Mouse (Mus musculus) olfactory bulb, adult 2 months (tissue): ENCODE measurements around the gene Dag1. TPM values are rescaled to one million over a fixed set of nuclear protein-coding genes. Genes with fewer than 3 reads are reported as not detected.

Source experiments
- H3K27ac ChIP-seq: fragments of 200-500 bp; 2 replicates; pipeline ENCODE4 v1.5.1; 2012; ENCODE audit warnings: low read depth, low read length; ENCODE audit not compliant: insufficient read depth
- H3K4me1 ChIP-seq: fragments of 200-500 bp; 2 replicates; pipeline ENCODE4 v1.6.1; 2012; ENCODE audit warnings: low read length; ENCODE audit not compliant: control insufficient read depth, insufficient read depth
- H3K4me3 ChIP-seq: fragments of 200-500 bp; 2 replicates; pipeline ENCODE4 v1.5.1; 2012; ENCODE audit warnings: mild to moderate bottlenecking, low read depth, low read length, moderate library complexity; ENCODE audit not compliant: insufficient read depth
- CTCF ChIP-seq: fragments of 200-500 bp; IDR thresholded peaks from 2 replicates; pipeline ENCODE4 v1.5.1; 2012; ENCODE audit warnings: low read depth, mild to moderate bottlenecking, low read length, moderate library complexity; ENCODE audit not compliant: insufficient read depth
- POLR2A ChIP-seq: fragments of 200-500 bp; IDR thresholded peaks from 2 replicates; pipeline ENCODE4 v1.6.1; 2012; ENCODE audit warnings: mild to moderate bottlenecking, low read depth, low read length, moderate library complexity; ENCODE audit not compliant: insufficient read depth
- WGBS: fragments of 180-500 bp; shearing (Covaris S2); methylation state at CpG from one replicate; pipeline ENCODE4 v1.1.7; 2018; 5-methylcytosine and 5-hydroxymethylcytosine counted together
- polyA plus RNA-seq: library from polyadenylated mRNA; stranded (reverse); fragments of >200 nt; gene quantifications from 2 replicates; pipeline ENCODE4 v1.2.4, GENCODE M21; 2012; ENCODE audit warnings: low replicate concordance; ENCODE audit not compliant: missing spikeins, insufficient read depth, insufficient read length

Dag1 gene
- polyA plus RNA-seq, 1 experiment = not detected

GRCm38 (mm10) chr9:108244540-108244939, 19.2 kb downstream of the Dag1 start:
- Histone ChIP-seq H3K4me3 (no peak overlapping the region), H3K27ac (no peak overlapping the region), H3K4me1 (peaks cover 5% of the 10 kb centered on the region; the same call in 1 of the 2 replicates)
- TF ChIP-seq POLR2A = no peak
- TF ChIP-seq CTCF = no peak
- WGBS = 84% methylated on average over 3 of the region's 3 CpGs

- H3K4me1 ChIP-seq = peaks cover 5% of the 10 kb centered on the region; the same call in 1 of the 2 replicates
- 62% methylated on average over 5 of the region's 5 CpGs for WGBS
- no peak overlapping the region for H3K27ac ChIP-seq
- no peak overlapping the region for H3K4me3 ChIP-seq
- TF ChIP-seq CTCF = no peak
Observed at GRCm38 (mm10) chr9:108239951-108240350, 23.8 kb downstream of the Dag1 start.

GRCm38 (mm10) chr9:108238831-108239230, 24.9 kb downstream of the Dag1 start:
- 82% methylated on average over 3 of the region's 3 CpGs for WGBS
- Histone ChIP-seq H3K4me1 (peaks cover 5% of the 10 kb centered on the region; the same call in 1 of the 2 replicates), H3K27ac (no peak overlapping the region), H3K4me3 (no peak overlapping the region)
- no peak for TF ChIP-seq CTCF
- no peak for TF ChIP-seq POLR2A

GRCm38 (mm10) chr9:108238402-108238801, 25.4 kb downstream of the Dag1 start:
- 85% methylated on average over 2 of the region's 2 CpGs for WGBS
- no peak for TF ChIP-seq CTCF
- no peak for TF ChIP-seq POLR2A
- peaks cover 5% of the 10 kb centered on the region; the same call in 1 of the 2 replicates for H3K4me1 ChIP-seq
- H3K4me3 ChIP-seq = no peak overlapping the region
- no peak overlapping the region for H3K27ac ChIP-seq

- TF ChIP-seq POLR2A = no peak
- TF ChIP-seq CTCF = no peak
- no peak overlapping the region for H3K27ac ChIP-seq
- H3K4me1 ChIP-seq = peaks cover 5% of the 10 kb centered on the region; the same call in 1 of the 2 replicates
- no peak overlapping the region for H3K4me3 ChIP-seq
- 84% methylated on average over 2 of the region's 2 CpGs for whole genome bisulfite sequencing
Observed at GRCm38 (mm10) chr9:108234682-108235081, 29.1 kb downstream of the Dag1 start.

- TF ChIP-seq CTCF = no peak
- TF ChIP-seq POLR2A = no peak
Observed at GRCm38 (mm10) chr9:108232908-108233307, 30.9 kb downstream of the Dag1 start.

GRCm38 (mm10) chr9:108227911-108228649, 35.7 kb downstream of the Dag1 start:
- no peaks in the 10 kb centered on the region for H3K4me1 ChIP-seq
- no peak overlapping the region for H3K4me3 ChIP-seq
- no peak overlapping the region for H3K27ac ChIP-seq
- TF ChIP-seq CTCF (no peak), POLR2A (no peak)
- 53% methylated on average over 2 of the region's 2 CpGs for WGBS

More at GRCm38 (mm10) chr9:108232908-108233307, 30.9 kb downstream of the Dag1 start:
- WGBS = 94% methylated on average over 2 of the region's 2 CpGs
- H3K27ac ChIP-seq = no peak overlapping the region
- H3K4me3 ChIP-seq = no peak overlapping the region
- peaks cover 5% of the 10 kb centered on the region; the same call in 1 of the 2 replicates for H3K4me1 ChIP-seq

GRCm38 (mm10) chr9:108225166-108225565, 38.6 kb downstream of the Dag1 start:
- 84% methylated on average over 2 of the region's 2 CpGs for WGBS
- Histone ChIP-seq H3K4me1 (peaks cover 3% of the 10 kb centered on the region), H3K27ac (no peak overlapping the region), H3K4me3 (no peak overlapping the region)
- TF ChIP-seq CTCF = no peak
- no peak for TF ChIP-seq POLR2A

- Histone ChIP-seq H3K4me3 (no peak overlapping the region), H3K4me1 (peaks cover 3% of the 10 kb centered on the region), H3K27ac (no peak overlapping the region)
- TF ChIP-seq CTCF = no peak
- no peak for TF ChIP-seq POLR2A
- WGBS = 95% methylated on average over 1 of the region's 1 CpGs
Observed at GRCm38 (mm10) chr9:108223633-108224032, 40.1 kb downstream of the Dag1 start.
